Mouse (Mus musculus): ENCODE measurements around the gene Lig3. TPM values are rescaled to one million over a fixed set of nuclear protein-coding genes. Genes with fewer than 3 reads are reported as not detected.

Gene Lig3
- polyA plus RNA-seq (2012; fragmentation: generic; extraction: Trizol): 16.7 TPM

GRCm38 (mm10) chr11:82780983-82781903 is at the start of gene Lig3:
Gene Lig3, plus strand, starts transcription at chr11:82781108.
- TF ChIP-seq MYOG (IDR thresholded peaks at IDR 0.05; ENCODE audit: control insufficient read depth in 1 of 3, insufficient read depth in 1 of 3, insufficient read length in 2 of 3, low read depth in 2 of 3) (no peak), MYOD1 (IDR thresholded peaks at IDR 0.05; ENCODE audit: control insufficient read depth in 1 of 3, insufficient read length in 2 of 3, low read depth in 2 of 3) (peak in 1 of 3 experiments; percentile 12), TCF12 (IDR thresholded peaks at IDR 0.05; ENCODE audit: insufficient read depth, poor library complexity, severe bottlenecking) (no peak), USF1 (IDR thresholded peaks at IDR 0.05; ENCODE audit: low read depth) (peak; percentile 87), POLR2A (IDR thresholded peaks at IDR 0.05; ENCODE audit: insufficient read length, low read depth) (peak; percentile 62), SRF (IDR thresholded peaks at IDR 0.05; ENCODE audit: control insufficient read depth, insufficient read length, low read depth) (no peak), POLR2AphosphoS2 (IDR thresholded peaks at IDR 0.05; ENCODE audit: insufficient read length, low read depth) (peak; percentile 21), MAX (IDR thresholded peaks at IDR 0.05; ENCODE audit: low read depth) (peak; percentile 53), REST (IDR thresholded peaks at IDR 0.05; ENCODE audit: insufficient read depth, insufficient read length) (no peak), E2F4 (IDR thresholded peaks at IDR 0.05; ENCODE audit: insufficient read depth) (no peak), CEBPB (IDR thresholded peaks at IDR 0.05; ENCODE audit: insufficient read depth, poor library complexity, severe bottlenecking) (no peak), TCF3 (IDR thresholded peaks at IDR 0.05; ENCODE audit: insufficient read length, low read depth) (no peak)
- peak within 1 kb of the TSS; percentile 91 for H3ac ChIP-seq (ENCODE audit: control insufficient read depth, insufficient read length)
- peak within 1 kb of the TSS; percentile 87 for H3K4me2 ChIP-seq (ENCODE audit: low read depth)
- H3K27me3 ChIP-seq (ENCODE audit: control insufficient read depth, insufficient read depth, insufficient read length): no peaks in the 10 kb centered on the region
- peak within 1 kb of the TSS; percentile 76 for H3K4me3 ChIP-seq
- H3K79me2 ChIP-seq (ENCODE audit: control insufficient read depth, insufficient read depth): peaks cover 22% of the 10 kb centered on the region
- H3K36me3 ChIP-seq (ENCODE audit: control insufficient read depth, insufficient read depth): peaks cover 16% of the 10 kb centered on the region

GRCm38 (mm10) chr11:82734227-82734626 is 46.7 kb upstream of the Lig3 start:
- H3K4me2 ChIP-seq (ENCODE audit: low read depth): no peak overlapping the region
- peaks cover 10% of the 10 kb centered on the region for H3K27me3 ChIP-seq (ENCODE audit: control insufficient read depth, insufficient read depth, insufficient read length)
- no peak overlapping the region for H3ac ChIP-seq (ENCODE audit: control insufficient read depth, insufficient read length)
- TF ChIP-seq E2F4 (IDR thresholded peaks at IDR 0.05; ENCODE audit: insufficient read depth) (no peak), REST (IDR thresholded peaks at IDR 0.05; ENCODE audit: insufficient read depth, insufficient read length) (no peak), MAX (IDR thresholded peaks at IDR 0.05; ENCODE audit: low read depth) (no peak), MYOG (IDR thresholded peaks at IDR 0.05; ENCODE audit: control insufficient read depth in 1 of 3, insufficient read depth in 1 of 3, insufficient read length in 2 of 3, low read depth in 2 of 3) (no peak), TCF12 (IDR thresholded peaks at IDR 0.05; ENCODE audit: insufficient read depth, poor library complexity, severe bottlenecking) (no peak)
- no peaks in the 10 kb centered on the region for H3K79me2 ChIP-seq (ENCODE audit: control insufficient read depth, insufficient read depth)
- H3K4me3 ChIP-seq: no peak overlapping the region
- H3K36me3 ChIP-seq (ENCODE audit: control insufficient read depth, insufficient read depth): no peaks in the 10 kb centered on the region

- TF ChIP-seq POLR2AphosphoS2 (IDR thresholded peaks at IDR 0.05; ENCODE audit: insufficient read length, low read depth) (no peak), MYOD1 (IDR thresholded peaks at IDR 0.05; ENCODE audit: control insufficient read depth in 1 of 3, insufficient read length in 2 of 3, low read depth in 2 of 3) (no peak), E2F4 (IDR thresholded peaks at IDR 0.05; ENCODE audit: insufficient read depth) (no peak), USF1 (IDR thresholded peaks at IDR 0.05; ENCODE audit: low read depth) (no peak), TCF3 (IDR thresholded peaks at IDR 0.05; ENCODE audit: insufficient read length, low read depth) (no peak), POLR2A (IDR thresholded peaks at IDR 0.05; ENCODE audit: insufficient read length, low read depth) (no peak), TCF12 (IDR thresholded peaks at IDR 0.05; ENCODE audit: insufficient read depth, poor library complexity, severe bottlenecking) (no peak), MYOG (IDR thresholded peaks at IDR 0.05; ENCODE audit: control insufficient read depth in 1 of 3, insufficient read depth in 1 of 3, insufficient read length in 2 of 3, low read depth in 2 of 3) (no peak), CEBPB (IDR thresholded peaks at IDR 0.05; ENCODE audit: insufficient read depth, poor library complexity, severe bottlenecking) (no peak), REST (IDR thresholded peaks at IDR 0.05; ENCODE audit: insufficient read depth, insufficient read length) (no peak), SRF (IDR thresholded peaks at IDR 0.05; ENCODE audit: control insufficient read depth, insufficient read length, low read depth) (no peak), MAX (IDR thresholded peaks at IDR 0.05; ENCODE audit: low read depth) (no peak)
- H3K79me2 ChIP-seq (ENCODE audit: control insufficient read depth, insufficient read depth): no peaks in the 10 kb centered on the region
- H3K4me2 ChIP-seq (ENCODE audit: low read depth): no peak overlapping the region
- H3K4me3 ChIP-seq: no peak overlapping the region
- H3ac ChIP-seq (ENCODE audit: control insufficient read depth, insufficient read length): no peak overlapping the region
- H3K27me3 ChIP-seq (ENCODE audit: control insufficient read depth, insufficient read depth, insufficient read length): peaks cover 15% of the 10 kb centered on the region
- no peaks in the 10 kb centered on the region for H3K36me3 ChIP-seq (ENCODE audit: control insufficient read depth, insufficient read depth)
Observed at GRCm38 (mm10) chr11:82739006-82739405, 41.9 kb upstream of the Lig3 start.

GRCm38 (mm10) chr11:82746138-82746537 is 34.8 kb upstream of the Lig3 start:
- Histone ChIP-seq H3K4me3 (no peak overlapping the region), H3K27me3 (ENCODE audit: control insufficient read depth, insufficient read depth, insufficient read length) (peaks cover 11% of the 10 kb centered on the region), H3K79me2 (ENCODE audit: control insufficient read depth, insufficient read depth) (no peaks in the 10 kb centered on the region), H3K36me3 (ENCODE audit: control insufficient read depth, insufficient read depth) (no peaks in the 10 kb centered on the region), H3ac (ENCODE audit: control insufficient read depth, insufficient read length) (no peak overlapping the region), H3K4me2 (ENCODE audit: low read depth) (no peak overlapping the region)
- TF ChIP-seq REST (IDR thresholded peaks at IDR 0.05; ENCODE audit: insufficient read depth, insufficient read length) (no peak), USF1 (IDR thresholded peaks at IDR 0.05; ENCODE audit: low read depth) (no peak), MYOD1 (IDR thresholded peaks at IDR 0.05; ENCODE audit: control insufficient read depth in 1 of 3, insufficient read length in 2 of 3, low read depth in 2 of 3) (no peak), MAX (IDR thresholded peaks at IDR 0.05; ENCODE audit: low read depth) (no peak), MYOG (IDR thresholded peaks at IDR 0.05; ENCODE audit: control insufficient read depth in 1 of 3, insufficient read depth in 1 of 3, insufficient read length in 2 of 3, low read depth in 2 of 3) (no peak), SRF (IDR thresholded peaks at IDR 0.05; ENCODE audit: control insufficient read depth, insufficient read length, low read depth) (no peak), CEBPB (IDR thresholded peaks at IDR 0.05; ENCODE audit: insufficient read depth, poor library complexity, severe bottlenecking) (no peak), E2F4 (IDR thresholded peaks at IDR 0.05; ENCODE audit: insufficient read depth) (no peak), POLR2A (IDR thresholded peaks at IDR 0.05; ENCODE audit: insufficient read length, low read depth) (no peak), TCF3 (IDR thresholded peaks at IDR 0.05; ENCODE audit: insufficient read length, low read depth) (no peak), TCF12 (IDR thresholded peaks at IDR 0.05; ENCODE audit: insufficient read depth, poor library complexity, severe bottlenecking) (no peak), POLR2AphosphoS2 (IDR thresholded peaks at IDR 0.05; ENCODE audit: insufficient read length, low read depth) (no peak)

Measured in myocyte (in vitro differentiated cells).